Mouse (Mus musculus) layer of hippocampus, postnatal 10 days (tissue): Measurements from ENCODE around the gene 1700109H08Rik. TPM values are rescaled to one million over a fixed set of nuclear protein-coding genes. Genes with fewer than 3 reads are reported as not detected.
"Not testable (repeated sequence)": the region's sequence is repeated elsewhere in the genome, so short reads cannot be mapped to it uniquely, and the experiment has no call there.

Experiments
- DNase-seq, 2 experiments: peaks; one replicate each; pipeline ENCODE4 v3.0.0; 2021; ENCODE audit warnings: low spot score in 2 of 2
- total RNA-seq, 2 experiments: library from RNA; stranded (reverse); gene quantifications; 2 replicates each; pipeline ENCODE4 v1.2.3; 2021

The 1700109H08Rik gene
- total RNA-seq, 2 experiments from 2014 or later: 5.6 to 6.9 TPM

DNA sequence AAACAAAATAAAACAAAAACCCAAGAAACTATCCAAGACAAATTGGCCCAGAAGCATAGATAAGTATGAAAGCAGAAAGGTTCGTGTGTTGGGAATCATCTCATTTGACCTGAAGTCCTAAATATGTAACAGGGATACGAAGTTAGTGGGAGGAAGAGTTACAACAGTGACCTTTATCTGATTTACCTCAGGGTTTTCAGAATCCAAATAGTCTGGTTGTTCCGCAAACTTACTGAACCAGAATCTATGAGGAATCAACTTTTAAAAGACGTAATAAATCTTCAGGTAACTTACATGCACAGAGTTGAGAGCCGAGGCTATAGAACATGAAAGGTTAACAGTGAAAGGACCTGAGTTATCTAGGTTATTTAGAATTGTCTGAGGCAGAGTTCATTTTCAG, 27.4 kb downstream of the 1700109H08Rik start:
- no peak for DNase-seq

- DNase-seq: no peak
These were observed 28.9 kb downstream of the 1700109H08Rik start for GRCm38 (mm10) chr5:3600298-3600697.

DNA sequence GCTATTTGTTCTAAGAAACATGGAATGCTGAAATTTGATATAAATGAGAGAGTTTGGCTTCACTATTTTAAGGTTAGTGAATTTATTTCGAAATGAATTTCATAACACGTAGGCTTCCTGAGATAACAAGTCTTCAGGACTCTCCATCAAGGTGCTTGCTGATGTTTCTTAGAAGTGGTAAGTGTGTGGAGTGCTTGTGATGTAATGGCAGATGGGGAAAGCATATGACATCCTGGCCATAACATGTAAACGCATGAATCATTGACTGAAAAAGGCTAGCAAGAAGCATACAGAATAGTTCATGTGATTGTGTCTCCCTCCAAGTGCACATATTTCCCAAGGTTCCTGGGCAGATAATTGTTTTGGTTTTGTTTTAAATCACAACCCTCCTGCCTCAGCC, 29.4 kb downstream of the 1700109H08Rik start:
- no peak for DNase-seq

GRCm38 (mm10) chr5:3607114-3607513, 35.7 kb downstream of the 1700109H08Rik start:
- no peak for DNase-seq

- no peak for DNase-seq
These were observed 37.9 kb downstream of the 1700109H08Rik start for GRCm38 (mm10) chr5:3609241-3609640.

DNA sequence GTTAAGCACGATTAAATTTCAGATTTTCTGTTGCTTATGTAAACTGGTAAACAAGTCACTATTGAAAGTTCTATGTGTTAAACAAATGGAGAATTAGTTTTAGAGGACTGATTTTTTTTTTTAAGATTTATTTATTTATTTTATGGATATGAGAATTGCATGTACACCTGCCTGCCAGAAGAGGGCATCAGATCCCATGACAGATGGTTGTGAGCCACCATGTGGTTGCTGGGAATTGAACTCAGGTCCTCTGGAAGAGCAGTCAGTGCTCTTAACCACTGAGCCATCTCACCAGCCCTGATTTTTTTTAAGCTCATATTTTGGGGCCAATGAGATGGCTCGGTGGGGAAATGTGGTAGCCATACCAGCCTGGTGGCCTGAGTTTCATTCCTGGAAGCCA, 40.5 kb downstream of the 1700109H08Rik start:
- not testable (repeated sequence) for DNase-seq

- no peak for DNase-seq
These were observed 49.1 kb downstream of the 1700109H08Rik start for GRCm38 (mm10) chr5:3620486-3620885.

DNA sequence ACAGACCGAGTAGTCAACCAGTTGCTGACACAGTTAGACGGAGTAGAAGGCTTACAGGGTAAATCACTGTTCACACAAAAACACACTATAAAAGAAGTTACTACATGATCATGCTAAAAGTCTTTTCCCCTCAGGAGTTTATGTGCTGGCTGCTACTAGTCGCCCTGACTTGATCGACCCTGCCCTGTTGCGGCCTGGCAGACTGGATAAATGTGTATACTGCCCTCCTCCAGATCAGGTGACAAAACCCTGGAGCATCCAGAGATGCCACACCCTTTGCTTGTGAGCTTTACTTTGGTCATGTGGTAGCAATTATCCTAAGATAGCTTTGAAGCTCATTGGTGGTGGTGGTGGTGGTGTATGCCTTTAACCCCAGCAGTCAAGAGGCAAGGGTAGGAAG, 58.7 kb downstream of the 1700109H08Rik start:
- no peak for DNase-seq

DNA sequence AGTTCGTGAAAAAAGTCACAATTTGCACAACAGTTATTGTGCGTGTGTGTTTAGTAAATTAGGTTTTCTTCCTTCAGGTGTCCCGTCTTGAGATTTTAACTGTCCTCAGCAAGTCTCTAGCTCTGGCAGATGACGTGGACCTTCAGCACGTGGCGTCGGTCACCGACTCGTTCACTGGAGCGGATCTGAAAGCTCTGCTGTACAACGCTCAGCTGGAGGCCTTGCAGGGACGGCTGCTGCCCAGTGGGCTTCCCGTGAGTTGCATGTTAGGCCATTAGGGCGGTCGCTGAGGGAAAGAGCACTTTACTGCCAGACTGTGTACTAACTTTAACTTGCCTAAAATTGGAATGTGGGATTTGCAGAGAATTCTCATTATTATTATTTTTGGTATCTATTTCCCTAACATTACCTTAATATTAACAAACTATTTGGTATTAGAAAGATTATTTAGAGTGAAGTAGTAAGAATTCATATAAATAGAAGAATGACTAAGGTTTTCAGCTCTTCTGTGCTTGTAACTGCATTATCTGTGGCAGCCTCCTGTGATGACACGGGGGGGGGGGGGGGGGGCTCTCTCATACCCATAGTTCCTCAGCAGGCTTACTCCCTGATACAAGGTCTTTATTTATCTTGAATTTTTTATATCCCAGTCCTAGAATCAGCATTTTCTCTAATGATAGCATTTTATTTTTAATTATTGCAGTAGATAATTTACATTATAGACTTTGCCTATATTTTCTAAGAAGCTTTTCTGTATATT, 60.3 kb downstream of the 1700109H08Rik start:
- no peak for DNase-seq

DNA sequence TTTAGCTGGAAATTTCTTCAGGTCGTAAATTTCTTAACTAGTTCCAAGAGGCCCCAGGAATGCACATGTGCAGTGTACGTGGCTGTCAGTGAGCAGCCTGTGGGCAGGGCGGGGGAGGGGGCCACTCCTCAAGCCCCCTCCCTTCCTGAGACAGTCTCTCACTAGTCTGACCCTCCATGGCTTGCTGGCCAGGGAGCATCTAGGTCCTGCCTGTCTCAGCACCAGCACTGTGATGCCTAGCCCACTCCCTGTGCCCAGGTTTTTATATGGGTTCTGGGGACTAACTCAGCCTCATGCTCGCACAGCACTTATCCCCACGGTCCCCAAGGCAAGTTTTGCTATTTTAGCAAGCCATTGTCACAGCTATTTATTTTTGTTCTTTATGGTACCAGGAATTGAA, 60.9 kb downstream of the 1700109H08Rik start:
- no peak for DNase-seq

- no peak for DNase-seq
These were observed 61.9 kb downstream of the 1700109H08Rik start for GRCm38 (mm10) chr5:3633315-3633714.

DNA sequence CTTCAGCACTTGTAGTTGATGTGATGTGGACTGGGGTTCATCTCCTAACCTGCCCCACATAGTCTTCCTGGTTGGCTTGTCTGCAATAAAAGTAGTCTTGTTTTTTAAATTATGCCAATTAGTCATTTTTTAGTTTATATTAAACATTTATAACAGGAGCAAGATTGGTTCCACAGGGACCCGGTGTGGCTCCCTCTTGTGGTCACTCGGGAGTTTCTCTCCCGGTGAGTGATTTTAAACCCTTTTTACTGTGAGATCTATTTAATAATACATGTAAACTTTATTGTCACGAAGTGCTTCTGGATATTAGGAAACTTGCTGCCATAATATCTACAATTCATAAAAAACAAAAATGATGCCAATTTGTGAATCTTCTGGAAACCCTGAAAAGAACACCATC, 62.6 kb downstream of the 1700109H08Rik start:
- no peak for DNase-seq

Other genes starting within 250 kb of the 1700109H08Rik start
- gene Cdk6, start 230.1 kb upstream of the 1700109H08Rik start, total RNA-seq: 10 to 100 TPM; 10.7 to 15.3 TPM
- 10 to 100 TPM; 41.7 to 42.1 TPM for gene Fam133b, start 27.7 kb upstream of the 1700109H08Rik start, total RNA-seq
- 10 to 100 TPM; 22.9 to 27.5 TPM for gene Pex1, start 24.5 kb downstream of the 1700109H08Rik start, total RNA-seq
- 10 to 100 TPM; 11.2 to 12.7 TPM for gene Rbm48, start 25.0 kb downstream of the 1700109H08Rik start, total RNA-seq
- not detected for gene Tmbim7, start 79.6 kb downstream of the 1700109H08Rik start, total RNA-seq
- 100 to 1,000 TPM; 112 to 131 TPM for gene Gatad1, start 85.6 kb downstream of the 1700109H08Rik start, total RNA-seq
- gene Ankib1, start 231.4 kb downstream of the 1700109H08Rik start, total RNA-seq: 10 to 100 TPM; 68.7 to 72.9 TPM
- gene Krit1, start 231.6 kb downstream of the 1700109H08Rik start, total RNA-seq: 10 to 100 TPM; 44.2 to 47.1 TPM